Mouse (Mus musculus) 3134 (cell line): Measurements from ENCODE around the gene Sgf29.

Experiments used
- DNase-seq: peaks from one replicate; pipeline ENCODE4 v3.0.0-alpha.2; 2011; ENCODE audit warnings: low spot score; ENCODE audit not compliant: insufficient read length; ENCODE audit errors: extremely low read depth

Sgf29 gene

DNA sequence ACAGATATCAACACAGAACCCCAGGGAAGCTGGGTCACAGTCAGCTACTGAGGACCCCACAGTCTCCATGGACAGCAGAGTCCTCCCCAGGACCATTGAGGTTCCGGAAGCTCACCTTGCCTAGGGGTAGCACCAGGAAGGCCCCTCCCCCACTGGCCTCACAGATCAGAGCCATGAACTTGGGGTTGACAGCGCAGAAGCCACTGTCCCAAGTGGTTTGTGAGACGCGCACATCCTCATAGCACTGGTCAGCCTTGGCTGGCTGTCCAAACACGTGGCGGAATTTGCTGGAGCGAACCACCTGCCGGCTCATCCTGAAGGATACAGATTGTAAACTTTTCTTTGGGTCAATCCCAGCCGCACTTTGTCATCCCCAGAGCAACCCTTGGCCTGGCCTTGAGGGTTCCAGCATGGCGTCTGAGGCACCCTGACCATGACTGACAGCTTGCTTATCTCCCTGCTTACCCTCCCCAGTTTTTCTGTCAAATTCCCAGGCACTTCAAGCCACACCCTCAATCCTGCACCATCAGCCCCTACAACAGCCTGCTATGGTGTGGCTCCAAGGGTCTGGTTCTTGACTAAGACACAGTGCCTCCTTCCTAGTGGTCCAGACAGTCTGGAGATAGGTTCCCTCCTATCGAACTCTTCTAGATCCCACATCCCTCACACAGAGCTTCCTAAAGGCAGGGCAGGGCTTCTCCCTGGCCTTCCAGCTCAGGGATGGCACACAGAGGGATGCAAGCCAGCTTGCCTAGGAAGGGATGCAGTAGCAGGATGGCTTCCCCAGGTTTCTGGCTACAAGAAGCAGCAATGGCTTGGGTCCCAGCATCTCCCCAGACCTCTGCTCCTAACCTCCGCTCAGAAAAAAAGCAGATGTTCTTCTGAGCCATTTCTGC, 54.0 kb downstream of the Sgf29 start:
- DNase-seq, result no peak

- no peak for DNase-seq
Observed at GRCm38 (mm10) chr7:126703757-126704077, 54.6 kb downstream of the Sgf29 start.

DNA sequence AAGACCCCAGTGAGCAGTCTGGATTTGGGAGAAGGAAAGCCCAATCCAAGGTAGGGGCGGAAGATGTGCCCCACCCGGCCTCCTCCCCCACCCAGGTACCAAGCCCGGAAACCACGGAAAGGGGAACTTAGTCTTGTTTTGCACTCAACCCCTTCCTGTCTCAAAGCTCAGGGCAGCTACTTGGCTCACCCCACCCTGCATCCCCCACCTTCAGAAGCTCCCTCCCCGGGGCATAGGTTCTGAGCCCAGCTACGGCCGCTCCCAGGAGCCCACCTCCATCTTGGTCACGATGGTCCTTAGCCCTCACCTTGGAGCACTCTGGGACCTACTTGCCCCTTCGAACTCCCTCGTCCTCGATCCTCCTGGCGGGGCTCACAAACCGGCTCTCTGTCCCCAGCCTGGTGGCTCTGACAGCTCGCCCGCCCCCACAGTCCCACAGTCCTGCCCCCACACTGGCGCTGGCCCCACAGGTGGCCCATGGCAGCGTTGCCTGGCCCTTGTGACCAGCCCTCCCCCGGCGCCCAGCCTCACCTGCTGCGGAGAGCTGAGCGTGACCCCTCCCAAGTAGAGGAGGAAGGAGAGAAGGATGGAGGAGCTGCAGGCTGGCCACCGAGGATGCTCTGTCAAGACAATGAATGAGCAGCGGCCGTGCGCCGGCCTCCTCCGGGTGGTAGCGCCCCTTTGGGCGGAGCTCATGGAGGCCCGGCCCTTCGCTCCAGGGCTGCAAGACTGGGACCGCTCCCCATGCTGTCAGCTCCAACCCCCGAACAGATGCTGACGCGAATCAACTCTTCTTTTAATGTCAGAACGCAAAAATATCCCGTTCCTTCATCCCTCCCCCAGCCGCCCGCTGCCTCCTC, 55.2 kb downstream of the Sgf29 start:
- no peak for DNase-seq

DNA sequence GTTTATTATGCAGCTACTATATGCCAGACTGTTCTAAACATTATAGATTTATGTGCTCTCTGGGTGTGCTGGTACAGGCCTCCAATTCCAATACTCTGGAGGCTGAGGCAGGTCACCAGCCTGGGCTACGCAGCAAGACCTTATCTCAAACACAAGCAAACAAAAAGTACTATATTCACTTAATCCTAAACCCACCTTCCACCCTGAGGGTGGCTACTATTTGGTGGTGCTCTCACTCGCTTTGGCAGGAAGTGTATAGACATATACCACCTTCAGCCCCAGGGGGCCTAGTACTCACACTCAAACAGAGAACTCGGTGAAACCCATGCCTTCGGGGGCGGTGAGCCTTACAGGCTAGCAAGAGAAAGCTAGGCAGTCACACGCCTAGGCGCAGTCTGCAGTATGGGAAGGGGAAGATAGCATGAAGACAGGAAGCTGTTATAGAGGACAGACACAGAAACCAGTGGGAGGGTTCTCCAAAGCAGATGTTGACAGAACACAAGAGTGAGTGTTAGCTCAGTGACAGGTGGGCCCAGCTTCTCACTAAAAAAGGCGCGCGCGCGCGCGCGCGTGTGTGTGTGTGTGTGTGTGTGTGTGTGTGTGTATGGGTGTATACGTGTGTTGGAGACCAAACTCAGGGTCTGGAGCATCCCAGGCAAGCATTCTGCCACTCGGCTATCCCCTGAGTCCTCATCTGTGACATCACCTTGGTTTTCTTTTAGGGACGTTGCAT, 58.5 kb downstream of the Sgf29 start, which contains the start of gene Coro1a:
Coro1a (minus strand) TSS at position 346 of the 733 bp plus-strand sequence.
- DNase-seq, result no peak

DNA sequence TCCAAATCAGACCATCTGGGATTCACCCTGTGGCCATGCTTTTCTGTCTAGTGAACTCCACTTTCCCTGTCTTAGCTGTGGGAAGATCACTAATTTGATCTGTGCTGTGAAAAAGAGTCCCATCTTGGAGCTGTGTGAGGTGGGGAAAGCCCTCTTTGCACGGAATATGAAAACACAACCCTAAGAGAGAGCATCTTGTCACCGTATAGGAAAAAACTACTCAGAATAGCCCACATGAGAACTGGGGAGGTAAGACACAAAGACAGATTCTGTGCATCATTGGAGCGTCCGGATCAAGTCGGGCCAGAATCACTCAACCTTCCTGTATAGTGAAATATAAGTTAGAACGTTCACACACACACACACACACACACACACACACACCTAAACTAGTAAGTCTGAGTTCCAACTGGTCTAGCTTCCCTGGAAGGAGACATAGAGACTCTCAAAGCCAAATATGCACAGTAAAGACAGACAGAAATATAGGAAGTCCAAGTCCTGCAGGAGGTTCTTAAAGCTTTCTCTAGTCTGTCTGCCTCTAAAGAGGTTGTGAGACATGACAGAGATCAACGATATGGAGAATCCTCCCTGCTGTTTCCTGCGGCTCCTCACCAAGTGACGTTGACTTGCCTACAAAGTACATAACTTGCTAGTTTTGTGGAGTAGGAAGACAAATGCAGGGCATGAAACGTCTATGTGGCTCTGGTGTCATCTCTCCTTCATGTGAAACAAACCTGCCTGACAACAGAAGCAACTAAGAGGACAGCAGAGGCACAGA, 59.3 kb downstream of the Sgf29 start:
- DNase-seq, result no peak

DNA sequence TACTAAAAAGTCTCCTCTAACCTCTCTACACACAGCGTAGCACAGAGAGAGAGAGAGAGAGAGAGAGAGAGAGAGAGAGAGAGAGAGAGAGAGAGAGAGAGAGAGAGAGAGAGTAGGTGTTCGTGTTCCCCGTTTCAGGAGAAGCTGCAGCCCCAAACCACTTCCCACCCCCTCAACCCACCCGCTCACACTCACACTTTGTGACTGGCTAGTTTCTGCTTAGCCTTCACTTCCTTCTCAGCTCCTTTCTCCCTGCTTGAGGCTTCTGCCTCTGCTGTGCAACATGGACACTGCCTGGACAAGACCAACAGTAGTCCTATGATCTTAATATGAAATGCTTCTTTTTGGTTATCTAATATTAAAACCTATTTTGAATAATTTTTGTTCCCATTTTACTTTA, 61.2 kb downstream of the Sgf29 start:
- DNase-seq, result no peak

- no peak for DNase-seq
Observed at GRCm38 (mm10) chr7:126711910-126712309, 62.8 kb downstream of the Sgf29 start.

DNA sequence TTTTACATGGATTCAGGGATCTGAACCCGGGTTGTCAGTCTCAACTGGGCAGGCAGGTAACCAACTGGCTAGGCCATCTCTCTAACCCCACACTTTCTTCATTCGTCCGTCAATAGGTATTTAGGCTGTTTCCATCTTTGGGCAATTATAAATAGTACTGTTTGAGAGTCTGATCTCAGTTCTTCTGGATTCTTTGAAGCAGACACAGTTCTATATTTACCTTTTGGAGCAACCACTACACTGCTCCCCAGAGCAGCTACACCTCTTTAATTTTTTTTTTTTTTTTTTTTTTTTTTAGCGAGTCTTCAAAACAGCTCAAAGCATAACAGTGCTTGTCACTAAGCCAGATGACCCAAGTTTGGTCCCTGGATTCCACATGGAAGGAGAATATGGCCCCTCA, 66.6 kb downstream of the Sgf29 start:
- DNase-seq, result no peak

DNA sequence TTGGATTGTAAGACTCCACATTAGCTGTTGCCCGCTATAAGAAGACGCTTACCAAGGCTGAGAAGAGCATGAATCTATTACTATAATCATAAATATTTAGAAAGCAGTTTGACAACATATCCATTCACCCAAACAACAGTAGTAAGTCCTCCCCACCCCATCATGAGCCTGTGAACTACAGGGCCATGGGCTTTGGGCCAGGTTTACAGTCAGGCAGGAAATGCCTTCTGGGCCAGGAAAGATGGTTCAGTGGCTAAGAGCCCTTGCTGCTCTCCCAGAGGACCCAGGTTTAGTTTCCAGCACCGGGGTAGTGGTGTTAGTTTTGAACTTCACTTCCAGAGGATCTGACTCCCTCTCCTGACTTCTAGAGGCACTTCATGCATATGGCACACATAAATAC, 68.5 kb downstream of the Sgf29 start:
- no peak for DNase-seq

- DNase-seq, result no peak
Observed at GRCm38 (mm10) chr7:126718787-126719337, 69.8 kb downstream of the Sgf29 start.

DNA sequence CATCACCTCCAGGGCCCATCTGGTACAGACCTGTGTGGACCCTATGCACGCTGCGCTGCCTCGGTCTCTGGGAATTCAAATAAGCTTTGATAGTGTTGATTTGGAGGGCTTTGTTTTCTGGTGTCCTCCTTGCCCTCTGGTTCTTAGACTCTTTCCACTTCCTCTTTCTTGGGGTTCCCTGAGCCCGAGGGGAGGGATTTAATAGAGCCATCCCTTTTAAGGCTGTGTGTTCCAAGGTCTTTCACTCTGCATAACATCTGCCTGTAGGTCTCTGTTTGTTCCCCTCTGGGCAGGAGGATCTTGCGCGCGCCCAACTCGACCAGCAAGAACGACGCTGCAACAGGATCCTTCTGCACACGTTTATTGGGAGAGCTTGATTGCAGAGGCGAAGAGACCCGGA, 72.5 kb downstream of the Sgf29 start:
- DNase-seq, result no peak
